In genomic region chr11:86851234-86851671, GRCm38 (mm10) we compare ENCODE assay signal across 8 mouse cellular contexts. TPM values are rescaled to one million over a fixed set of nuclear protein-coding genes. Genes with fewer than 3 reads are reported as not detected.
DNase-seq lines count a peak whose midpoint lies in the region; ATAC-seq and TF ChIP-seq lines count a peak whose summit lies in the region.

No protein-coding gene starts in this region.

- H3K9ac ChIP-seq in hindbrain, embryonic 12.5 days, result no peak overlapping the region
- H3K9ac ChIP-seq in hindbrain, embryonic 11.5 days (ENCODE audit: low read depth, low read length), result no peak overlapping the region
- H3K9ac ChIP-seq in CH12.LX (ENCODE audit: insufficient read depth, low read depth), result peak overlapping the region; percentile 31; the same call in 1 of the 2 replicates

- H3K9me3 ChIP-seq in hindbrain, embryonic 12.5 days (replicated peaks), result no peaks in the 10 kb centered on the region
- no peaks in the 10 kb centered on the region for H3K9me3 ChIP-seq in hindbrain, embryonic 11.5 days (ENCODE audit: control insufficient read depth, low read length)
- H3K9me3 ChIP-seq in CH12.LX (replicated peaks; ENCODE audit: low read length), result no peaks in the 10 kb centered on the region

- TF ChIP-seq CTCF in CH12.LX (conservative IDR thresholded peaks at IDR 0.05 in 1 of 2, IDR thresholded peaks at IDR 0.05 in 1 of 2; ENCODE audit: low read depth in 2 of 2, low read length in 2 of 2), result no peak

- TF ChIP-seq RAD21 in CH12.LX (IDR thresholded peaks at IDR 0.05; ENCODE audit: low read depth, low read length), result no peak

- H3K27ac ChIP-seq in hindbrain, embryonic 12.5 days, result peak overlapping the region; percentile 25; the same call in 1 of the 2 replicates
- H3K27ac ChIP-seq in hindbrain, embryonic 11.5 days (ENCODE audit: low read depth, low read length), result no peak overlapping the region
- no peak overlapping the region for H3K27ac ChIP-seq in CH12.LX (ENCODE audit: insufficient read depth, low read depth)

- dilution Hi-C loops in CH12.LX (cut with MboI; ENCODE audit: extremely low pct_ligation_motif_present, extremely low pct_unique_long_range_greater_than_20kb, low sequenced_read_pairs), result no loop called here

- no peaks in the 10 kb centered on the region for H3K27me3 ChIP-seq in hindbrain, embryonic 12.5 days
- no peaks in the 10 kb centered on the region for H3K27me3 ChIP-seq in hindbrain, embryonic 11.5 days (ENCODE audit: control insufficient read depth, insufficient read depth, low read length)
- no peaks in the 10 kb centered on the region for H3K27me3 ChIP-seq in CH12.LX (replicated peaks)

- in situ Hi-C loops in CH12.LX (cut with MboI; ENCODE audit: low pct_ligation_motif_present, low pct_unique_long_range_greater_than_20kb, low sequenced_read_pairs), result no loop called here

- DNase-seq in hindbrain, embryonic 11.5 days (ENCODE audit: low spot score), result no peak
- DNase-seq in CH12.LX (ENCODE audit: extremely low read depth), result no peak
- peak; percentile 92 for DNase-seq in cerebellum, adult 9-10 months
- peak; percentile 30 for DNase-seq in lung, postnatal 25 days (ENCODE audit: low spot score)
- DNase-seq in yolk sac, embryonic 10.5 days (ENCODE audit: low spot score), result no peak
- DNase-seq in testis, postnatal 14 days (ENCODE audit: low spot score), result no peak
- DNase-seq in kidney, adult 18-20 months, result no peak

- TF ChIP-seq POLR2A in CH12.LX (IDR thresholded peaks at IDR 0.05; ENCODE audit: low read depth, low read length), result no peak

- no peaks in the 10 kb centered on the region for H3K79me2 ChIP-seq in CH12.LX (replicated peaks; ENCODE audit: control insufficient read depth, extremely low read depth, insufficient read depth, poor library complexity, severe bottlenecking)

- no peak for ATAC-seq in hindbrain, embryonic 12.5 days (ENCODE audit: low FRiP score)
- ATAC-seq in hindbrain, embryonic 11.5 days (ENCODE audit: low FRiP score), result no peak

- no peaks in the 10 kb centered on the region for H3K36me3 ChIP-seq in hindbrain, embryonic 12.5 days
- no peaks in the 10 kb centered on the region for H3K36me3 ChIP-seq in hindbrain, embryonic 11.5 days (ENCODE audit: control insufficient read depth, insufficient read depth, low read length)
- no peaks in the 10 kb centered on the region for H3K36me3 ChIP-seq in CH12.LX (replicated peaks in 1 of 2; ENCODE audit: control insufficient read depth in 1 of 2, insufficient read depth in 1 of 2, low read length in 1 of 2)

- H3K4me2 ChIP-seq in hindbrain, embryonic 12.5 days (replicated peaks), result no peak overlapping the region
- no peak overlapping the region for H3K4me2 ChIP-seq in hindbrain, embryonic 11.5 days (replicated peaks; ENCODE audit: low read depth, low read length)
- H3K4me2 ChIP-seq in CH12.LX (ENCODE audit: insufficient read depth, low read depth, poor library complexity, severe bottlenecking), result peak overlapping the region; percentile 86

- peaks cover 15% of the 10 kb centered on the region for H3K4me1 ChIP-seq in hindbrain, embryonic 12.5 days
- H3K4me1 ChIP-seq in hindbrain, embryonic 11.5 days (replicated peaks; ENCODE audit: control insufficient read depth, insufficient read depth, low read length), result no peaks in the 10 kb centered on the region
- H3K4me1 ChIP-seq in CH12.LX (ENCODE audit: control insufficient read depth in 1 of 2, insufficient read depth in 2 of 2), result peaks cover 2 to 9% of the 10 kb centered on the region in 2 experiments

- 64% methylated on average over 7 of the region's 7 CpGs for WGBS in hindbrain, embryonic 12.5 days
- WGBS in hindbrain, embryonic 11.5 days, result 75% methylated on average over 7 of the region's 7 CpGs

- H3K4me3 ChIP-seq in hindbrain, embryonic 12.5 days, result no peak overlapping the region
- no peak overlapping the region for H3K4me3 ChIP-seq in hindbrain, embryonic 11.5 days (ENCODE audit: low read depth, low read length)
- no peak overlapping the region for H3K4me3 ChIP-seq in CH12.LX (replicated peaks in 1 of 3; ENCODE audit: low read depth in 2 of 3, low read length in 2 of 3, poor library complexity in 1 of 3)

- no peak; the same call in 1 of the 2 replicates for TF ChIP-seq EP300 in CH12.LX (IDR thresholded peaks at IDR 0.05; ENCODE audit: low read length)

TF ChIP-seq in CH12.LX, 34 proteins besides CTCF, POLR2A, EP300 and RAD21:
- no peak for TF ChIP-seq ZNF384 (IDR thresholded peaks at IDR 0.05; ENCODE audit: low read depth, low read length)
- TF ChIP-seq ZKSCAN1 (IDR thresholded peaks at IDR 0.05; ENCODE audit: borderline replicate concordance, low read depth, low read length), result no peak
- TF ChIP-seq HCFC1 (IDR thresholded peaks at IDR 0.05; ENCODE audit: low read depth, low read length), result no peak
- TF ChIP-seq SMC3 (IDR thresholded peaks at IDR 0.05; ENCODE audit: low read depth, low read length), result no peak
- TF ChIP-seq USF1 (IDR thresholded peaks at IDR 0.05; ENCODE audit: low read depth, low read length), result no peak
- no peak for TF ChIP-seq NELFE (IDR thresholded peaks at IDR 0.05; ENCODE audit: low read depth, low read length)
- no peak for TF ChIP-seq UBTF (IDR thresholded peaks at IDR 0.05; ENCODE audit: low read depth, low read length)
- no peak for TF ChIP-seq CHD2 (IDR thresholded peaks at IDR 0.05; ENCODE audit: low read length)
- TF ChIP-seq NRF1 (IDR thresholded peaks at IDR 0.05; ENCODE audit: low read depth, low read length), result no peak
- TF ChIP-seq TBP (conservative IDR thresholded peaks at IDR 0.05; ENCODE audit: low read depth, low read length), result no peak
- TF ChIP-seq ZC3H11A (IDR thresholded peaks at IDR 0.05; ENCODE audit: low read depth, low read length), result no peak
- TF ChIP-seq E2F4 (IDR thresholded peaks at IDR 0.05; ENCODE audit: insufficient replicate concordance, low read depth, low read length), result no peak
- TF ChIP-seq MAFK (IDR thresholded peaks at IDR 0.05; ENCODE audit: insufficient replicate concordance, low read length), result no peak
- no peak for TF ChIP-seq BHLHE40 (IDR thresholded peaks at IDR 0.05; ENCODE audit: low read depth, low read length)
- no peak for TF ChIP-seq PAX5 (IDR thresholded peaks at IDR 0.05; ENCODE audit: low read length)
- TF ChIP-seq KAT2A (IDR thresholded peaks at IDR 0.05; ENCODE audit: insufficient replicate concordance, low read length), result no peak
TF ChIP-seq in CH12.LX: peak in this region for 0.

RNA-seq across cellular contexts. Expression of gene Dhx40, which starts 43.7 kb away (rescaled TPM):
- 38.7 and 39.0 TPM in 2 replicates for polyA plus RNA-seq in hindbrain, embryonic 12.5 days (2016; fragmentation: Nextera tagmentation; extraction: Ambion mirVana)
- polyA plus RNA-seq in hindbrain, embryonic 11.5 days (2014; fragmentation: Nextera tagmentation; extraction: Ambion mirVana), result 52.6 and 52.7 TPM in 2 replicates
- total RNA-seq in CH12.LX (2012; rRNA removed) (12.3 and 12.6 TPM in 2 replicates), CH12.LX (2014; rRNA removed) (20.3 and 23.3 TPM in 2 replicates)
- polyA plus RNA-seq in CH12.LX (2012; ENCODE audit: insufficient read length, low read depth), result 15.5 and 15.6 TPM in 2 replicates

Comparison
In these comparisons a context has a peak if more than half of its experiments do, and no peak if none do; other contexts are left out.
1. DNase-seq: peak in cerebellum, adult 9-10 months (single experiment) and lung, postnatal 25 days (single experiment); none in hindbrain, embryonic 11.5 days (single experiment), CH12.LX (single experiment), yolk sac, embryonic 10.5 days (single experiment), testis, postnatal 14 days (single experiment) and kidney, adult 18-20 months (single experiment).